Mouse (Mus musculus) midbrain, embryonic 11.5 days (tissue): ENCODE results near the gene Mrps23. TPM values are rescaled to one million over a fixed set of nuclear protein-coding genes. Genes with fewer than 3 reads are reported as not detected.

ENCODE experiments used
- ATAC-seq: fragments of 200-750 bp; cut with Nextera tagmentation; 2 replicates; pipeline ENCODE4 v1.8.0; 2017; ENCODE audit warnings: moderate TSS enrichment, moderate library complexity; ENCODE audit not compliant: low FRiP score
- DNase-seq: peaks from one replicate; pipeline ENCODE4 v3.0.0; 2015; ENCODE audit warnings: low spot score; ENCODE audit errors: missing footprints
- H3K27ac ChIP-seq: fragments of 300-500 bp; sonication (generic); 2 replicates; pipeline ENCODE4 v1.5.1; 2014; ENCODE audit warnings: low read depth, low read length
- H3K27me3 ChIP-seq: fragments of 300-500 bp; sonication (generic); 2 replicates; pipeline ENCODE4 v1.6.1; 2014; ENCODE audit warnings: mild to moderate bottlenecking, low read length, moderate library complexity, mixed read lengths; ENCODE audit not compliant: control insufficient read depth, insufficient read depth
- H3K36me3 ChIP-seq: fragments of 300-500 bp; sonication (generic); 2 replicates; pipeline ENCODE4 v1.6.1; 2014; ENCODE audit warnings: mild to moderate bottlenecking, low read length, moderate library complexity, mixed read lengths; ENCODE audit not compliant: control insufficient read depth, insufficient read depth
- H3K4me1 ChIP-seq: fragments of 300-500 bp; sonication (generic); 2 replicates; pipeline ENCODE4 v1.6.1; 2014; ENCODE audit warnings: low read length; ENCODE audit not compliant: control insufficient read depth, insufficient read depth
- H3K4me2 ChIP-seq: fragments of 300-500 bp; sonication (generic); 2 replicates; pipeline ENCODE4 v1.6.1; 2014; ENCODE audit warnings: mild to moderate bottlenecking, moderate library complexity
- H3K4me3 ChIP-seq: fragments of 300-500 bp; sonication (generic); 2 replicates; pipeline ENCODE4 v1.5.1; 2014; ENCODE audit warnings: low read depth, low read length
- H3K9ac ChIP-seq: fragments of 300-500 bp; sonication (generic); 2 replicates; pipeline ENCODE4 v1.6.1; 2014; ENCODE audit warnings: low read length
- H3K9me3 ChIP-seq: fragments of 300-500 bp; sonication (generic); 2 replicates; pipeline ENCODE4 v1.6.1; 2016; ENCODE audit warnings: low read length; ENCODE audit not compliant: control insufficient read depth
- WGBS: fragments of 180-500 bp; shearing (Covaris S2); extraction: QIAGEN DNeasy Blood & Tissue Kit; methylation state at CpG from one replicate; pipeline ENCODE4 v1.1.7; 2014; 5-methylcytosine and 5-hydroxymethylcytosine counted together
- polyA plus RNA-seq: library from polyadenylated mRNA; unstranded; fragments of >200 nt; fragmentation: Nextera tagmentation; extraction: Ambion mirVana; gene quantifications from 2 replicates; pipeline ENCODE4 v1.2.1, GENCODE M21; 2014

Mrps23 gene
- polyA plus RNA-seq, 1 experiment from 2014 or later: 88.8 TPM

DNA sequence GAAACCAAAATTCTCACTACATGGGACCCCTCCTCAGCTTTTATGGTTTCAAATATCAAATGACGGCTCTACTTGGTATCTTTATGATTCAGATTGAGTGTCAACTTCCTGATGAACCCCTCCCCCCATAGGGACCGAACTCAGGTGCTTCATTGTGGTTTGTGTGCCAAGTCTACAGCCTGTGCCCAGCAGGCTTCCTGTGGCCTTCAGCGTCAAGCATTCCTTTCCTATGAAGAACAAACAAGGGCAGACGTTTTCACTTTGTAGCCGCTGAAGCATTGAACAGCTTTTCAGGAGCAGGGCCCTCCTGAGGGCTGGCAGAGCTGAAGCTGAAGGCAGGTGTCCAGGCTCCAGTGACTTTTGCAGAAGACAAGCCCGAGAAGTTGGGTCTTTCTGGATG lies 9.6 kb downstream of the Mrps23 start:
- Histone ChIP-seq H3K9ac (no peak overlapping the region), H3K36me3 (peaks cover 11% of the 10 kb centered on the region; the same call in 1 of the 2 replicates), H3K4me3 (no peak overlapping the region), H3K4me1 (peaks cover 15% of the 10 kb centered on the region; the same call in 1 of the 2 replicates), H3K27me3 (no peaks in the 10 kb centered on the region), H3K4me2 (no peak overlapping the region), H3K27ac (no peak overlapping the region), H3K9me3 (no peaks in the 10 kb centered on the region)
- DNase-seq: no peak
- 65% methylated on average over 6 of the region's 6 CpGs for WGBS
- ATAC-seq: no peak

DNA sequence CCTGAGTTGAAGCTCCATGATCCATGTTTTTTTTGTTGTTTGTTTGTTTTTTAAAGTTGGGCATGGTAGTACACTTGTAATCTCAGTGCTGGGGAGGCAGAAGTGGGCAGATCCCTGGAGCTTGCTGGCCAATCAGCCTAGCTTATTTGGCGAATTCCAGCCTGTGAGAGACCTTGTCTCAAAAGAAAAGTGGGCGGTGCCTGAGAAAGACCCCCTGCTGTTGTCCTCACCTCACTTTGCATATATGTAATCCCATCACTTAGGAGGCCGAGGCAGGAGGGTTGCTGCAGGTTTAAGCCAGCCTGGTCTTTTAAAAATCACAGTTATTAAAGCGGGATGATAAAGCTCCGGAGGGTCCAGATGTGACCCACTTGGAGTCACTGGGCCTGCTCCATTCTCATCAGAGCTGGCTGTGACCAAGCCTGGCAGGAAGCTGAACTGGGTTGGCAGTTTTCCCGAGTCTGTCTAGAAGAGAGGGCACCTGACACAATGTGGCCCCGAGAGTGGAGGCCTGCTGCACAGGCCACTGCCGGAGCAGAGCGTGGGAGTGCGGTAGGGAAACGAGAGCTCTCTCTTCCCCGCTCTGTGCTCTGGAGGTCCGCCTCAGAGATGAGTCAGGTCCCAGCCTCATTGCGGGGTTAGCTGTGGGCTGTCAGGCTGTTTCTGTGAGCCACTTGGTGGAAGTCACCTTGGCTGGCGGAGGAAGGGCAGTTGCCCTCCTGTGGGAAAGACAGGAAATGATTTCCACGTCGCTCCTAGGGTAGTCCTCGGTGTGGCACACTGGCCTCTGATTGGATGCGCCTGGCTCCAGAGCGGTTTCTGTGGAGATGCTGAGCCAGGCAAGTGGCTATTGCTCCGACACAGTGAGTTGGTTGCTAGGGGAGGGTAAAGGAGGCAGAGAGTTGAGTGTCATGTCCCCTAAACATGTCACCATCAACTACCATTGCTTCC lies 11.0 kb downstream of the Mrps23 start:
- Histone ChIP-seq H3K9ac (no peak overlapping the region), H3K4me2 (no peak overlapping the region)

DNA sequence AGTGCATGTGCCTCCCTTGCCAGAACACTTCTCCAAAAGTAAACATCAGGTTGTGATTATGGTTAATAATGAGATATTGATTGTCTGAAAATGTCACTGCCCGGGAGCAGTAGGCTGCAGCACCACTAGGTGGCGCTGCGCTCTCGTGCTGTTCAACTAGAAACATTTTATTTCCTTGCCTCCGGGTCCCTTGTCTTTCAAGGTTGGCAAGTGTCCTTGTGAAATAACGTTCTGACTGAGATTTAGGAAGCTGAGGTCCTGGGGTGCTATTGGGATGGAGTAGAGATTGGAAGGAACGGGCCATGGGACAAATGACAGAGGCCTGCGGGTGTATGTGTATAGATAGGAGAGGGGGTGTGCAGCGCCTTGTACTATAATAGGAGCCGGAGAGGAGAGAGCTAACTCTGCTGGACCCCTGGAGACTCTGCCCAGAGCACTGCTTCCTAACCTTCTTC lies 12.1 kb downstream of the Mrps23 start:
- peak overlapping the region; percentile 10 for H3K9ac ChIP-seq
- peaks cover 15% of the 10 kb centered on the region; the same call in 1 of the 2 replicates for H3K4me1 ChIP-seq
- peak overlapping the region; percentile 19; the same call in 1 of the 2 replicates for H3K4me2 ChIP-seq
- no peaks in the 10 kb centered on the region for H3K27me3 ChIP-seq
- DNase-seq (peak; percentile 98), ATAC-seq (peak; percentile 67)
- H3K36me3 ChIP-seq: peaks cover 3% of the 10 kb centered on the region; the same call in 1 of the 2 replicates
- 14% methylated on average over 10 of the region's 10 CpGs for WGBS
- peak overlapping the region; percentile 63; the same call in 1 of the 2 replicates for H3K27ac ChIP-seq
- H3K9me3 ChIP-seq: no peaks in the 10 kb centered on the region
- no peak overlapping the region for H3K4me3 ChIP-seq

More for the DNA sequence above, 11.0 kb downstream of the Mrps23 start:
- peak overlapping the region; percentile 63 for H3K27ac ChIP-seq
- 68% methylated on average over 21 of the region's 21 CpGs for WGBS
- ATAC-seq: peak; percentile 65
- H3K9me3 ChIP-seq: no peaks in the 10 kb centered on the region
- H3K27me3 ChIP-seq: no peaks in the 10 kb centered on the region
- H3K36me3 ChIP-seq: peaks cover 8% of the 10 kb centered on the region; the same call in 1 of the 2 replicates
- no peak overlapping the region for H3K4me3 ChIP-seq
- peak; percentile 91 for DNase-seq
- peaks cover 15% of the 10 kb centered on the region; the same call in 1 of the 2 replicates for H3K4me1 ChIP-seq

DNA sequence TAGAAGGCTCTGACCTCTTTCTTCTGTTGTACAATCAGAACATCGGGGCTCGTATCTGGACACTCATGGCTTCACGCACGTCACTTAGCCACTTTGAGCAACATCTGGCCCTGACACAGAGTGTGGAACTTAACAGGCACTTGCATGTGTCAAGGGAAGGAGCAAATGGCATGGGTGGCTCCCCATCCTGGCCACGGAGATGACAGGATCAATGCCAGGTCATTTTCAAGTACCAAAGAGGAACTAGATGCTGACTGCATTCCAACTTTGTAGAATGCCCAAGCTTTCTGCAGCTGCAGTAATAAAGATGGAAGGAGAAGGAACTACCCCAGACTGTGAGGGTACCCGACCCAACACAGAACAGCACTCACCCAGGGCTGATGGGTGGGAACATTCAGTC lies 14.0 kb downstream of the Mrps23 start:
- no peak overlapping the region for H3K27ac ChIP-seq

DNA sequence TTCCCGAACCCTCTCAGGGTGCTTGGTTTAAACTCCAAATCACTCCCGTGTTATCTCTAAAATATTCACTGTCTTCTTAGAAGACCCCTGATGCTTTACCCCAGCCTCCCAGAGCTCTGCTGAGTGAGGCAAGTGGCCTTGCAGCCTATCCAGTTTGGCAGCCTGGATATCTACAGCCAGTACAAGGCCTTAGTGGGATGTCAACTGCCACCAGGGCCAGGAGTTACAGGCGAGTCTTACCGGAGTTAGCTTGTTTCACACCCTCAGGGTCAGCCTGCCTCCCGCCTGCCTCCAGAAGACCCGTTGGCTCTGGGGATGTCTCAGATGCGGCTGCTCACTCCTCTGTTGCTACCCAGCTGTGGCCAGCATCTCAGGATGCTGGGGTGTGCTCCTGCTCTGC lies 14.4 kb downstream of the Mrps23 start:
- Histone ChIP-seq H3K27me3 (no peaks in the 10 kb centered on the region), H3K27ac (no peak overlapping the region), H3K4me1 (peaks cover 15% of the 10 kb centered on the region; the same call in 1 of the 2 replicates), H3K9ac (no peak overlapping the region), H3K36me3 (no peaks in the 10 kb centered on the region), H3K4me2 (no peak overlapping the region), H3K4me3 (no peak overlapping the region), H3K9me3 (no peaks in the 10 kb centered on the region)
- ATAC-seq: no peak
- WGBS: 80% methylated on average over 7 of the region's 7 CpGs
- no peak for DNase-seq

More for the DNA sequence above, 14.0 kb downstream of the Mrps23 start:
- WGBS: 89% methylated on average over 6 of the region's 6 CpGs
- H3K4me3 ChIP-seq: no peak overlapping the region
- no peak overlapping the region for H3K9ac ChIP-seq
- DNase-seq (no peak), ATAC-seq (no peak)
- H3K4me2 ChIP-seq: no peak overlapping the region
- peaks cover 15% of the 10 kb centered on the region; the same call in 1 of the 2 replicates for H3K4me1 ChIP-seq
- no peaks in the 10 kb centered on the region for H3K9me3 ChIP-seq
- no peaks in the 10 kb centered on the region for H3K36me3 ChIP-seq
- H3K27me3 ChIP-seq: no peaks in the 10 kb centered on the region

DNA sequence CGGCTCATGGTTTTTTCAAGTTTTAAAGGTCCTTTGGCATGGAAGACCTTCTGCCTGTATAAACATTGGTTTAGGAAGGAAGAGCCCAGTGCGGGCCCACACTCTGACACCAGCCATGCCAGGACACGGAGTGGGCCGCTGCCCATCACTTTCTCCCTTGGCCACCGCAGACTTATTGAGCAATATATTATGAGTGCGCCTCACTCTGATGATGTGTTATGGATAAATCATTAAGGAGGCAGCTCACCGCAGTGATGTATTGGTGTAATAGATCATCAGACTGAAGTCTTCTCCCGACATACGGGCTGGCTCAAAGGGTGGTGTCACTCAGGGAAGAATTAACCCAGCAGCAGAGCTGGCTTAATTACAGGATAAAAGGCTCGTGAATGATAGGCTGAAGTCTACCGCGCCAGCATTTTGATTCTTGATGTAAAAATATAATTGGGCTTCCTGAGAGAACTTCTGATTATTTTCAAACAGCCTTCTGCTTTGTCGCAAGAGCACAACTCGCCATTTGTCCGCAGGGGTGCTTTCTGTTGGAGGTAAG lies 17.8 kb downstream of the Mrps23 start:
- Histone ChIP-seq H3K4me3 (no peak overlapping the region), H3K27ac (no peak overlapping the region), H3K4me1 (no peaks in the 10 kb centered on the region), H3K27me3 (no peaks in the 10 kb centered on the region), H3K4me2 (no peak overlapping the region), H3K9ac (no peak overlapping the region), H3K9me3 (no peaks in the 10 kb centered on the region), H3K36me3 (no peaks in the 10 kb centered on the region)
- 93% methylated on average over 15 of the region's 15 CpGs for WGBS
- no peak for ATAC-seq
- DNase-seq: no peak

DNA sequence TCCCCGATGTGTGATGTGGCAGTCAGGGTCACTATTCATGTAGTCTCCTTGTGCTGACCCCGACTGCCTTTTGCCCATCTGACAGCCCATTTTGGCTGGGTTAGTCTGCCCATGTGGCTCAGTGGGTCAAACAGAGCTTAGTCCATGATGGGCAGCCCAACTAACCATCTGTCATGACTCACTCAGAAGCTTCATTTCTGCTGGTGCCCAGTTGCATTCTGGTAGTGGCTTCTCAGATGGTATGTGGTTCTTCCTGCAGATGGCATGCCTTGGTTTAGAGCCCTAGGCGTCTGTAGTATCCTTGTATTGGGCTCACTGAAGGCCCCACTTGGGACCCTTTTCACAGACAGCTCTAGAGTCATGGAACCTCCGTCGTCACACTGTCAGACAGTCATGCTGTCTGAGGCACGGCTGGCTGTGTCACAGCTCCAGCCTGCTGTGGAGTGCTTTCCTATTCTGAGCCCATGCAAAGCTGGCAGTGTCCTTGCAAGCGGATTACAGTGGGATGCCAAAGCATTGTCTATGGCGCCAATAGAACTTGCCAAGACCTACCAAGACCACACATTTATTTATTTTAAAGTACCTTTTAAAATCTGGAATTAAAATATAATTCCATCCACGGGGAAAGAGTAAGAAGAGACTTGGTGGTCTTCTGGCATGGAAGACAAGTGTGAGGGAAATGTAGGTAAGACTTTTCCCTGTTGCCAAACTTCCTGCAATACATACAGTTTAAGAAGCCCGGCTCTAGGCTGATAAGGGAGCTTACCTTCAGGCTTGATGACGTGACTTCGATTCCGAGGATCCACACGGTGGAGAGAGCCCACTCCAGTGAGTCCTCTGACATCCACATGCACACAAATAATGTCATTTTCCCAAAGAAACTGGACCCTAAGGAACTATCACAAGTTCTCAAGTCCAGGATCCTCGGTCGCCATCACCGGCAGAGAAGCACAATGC lies 23.1 kb downstream of the Mrps23 start:
- Histone ChIP-seq H3K4me1 (peaks cover 3% of the 10 kb centered on the region; the same call in 1 of the 2 replicates), H3K36me3 (no peaks in the 10 kb centered on the region), H3K4me3 (no peak overlapping the region), H3K27me3 (no peaks in the 10 kb centered on the region), H3K27ac (no peak overlapping the region), H3K9me3 (no peaks in the 10 kb centered on the region), H3K9ac (no peak overlapping the region), H3K4me2 (no peak overlapping the region)
- ATAC-seq (no peak), DNase-seq (no peak)
- 90% methylated on average over 17 of the region's 17 CpGs for WGBS

DNA sequence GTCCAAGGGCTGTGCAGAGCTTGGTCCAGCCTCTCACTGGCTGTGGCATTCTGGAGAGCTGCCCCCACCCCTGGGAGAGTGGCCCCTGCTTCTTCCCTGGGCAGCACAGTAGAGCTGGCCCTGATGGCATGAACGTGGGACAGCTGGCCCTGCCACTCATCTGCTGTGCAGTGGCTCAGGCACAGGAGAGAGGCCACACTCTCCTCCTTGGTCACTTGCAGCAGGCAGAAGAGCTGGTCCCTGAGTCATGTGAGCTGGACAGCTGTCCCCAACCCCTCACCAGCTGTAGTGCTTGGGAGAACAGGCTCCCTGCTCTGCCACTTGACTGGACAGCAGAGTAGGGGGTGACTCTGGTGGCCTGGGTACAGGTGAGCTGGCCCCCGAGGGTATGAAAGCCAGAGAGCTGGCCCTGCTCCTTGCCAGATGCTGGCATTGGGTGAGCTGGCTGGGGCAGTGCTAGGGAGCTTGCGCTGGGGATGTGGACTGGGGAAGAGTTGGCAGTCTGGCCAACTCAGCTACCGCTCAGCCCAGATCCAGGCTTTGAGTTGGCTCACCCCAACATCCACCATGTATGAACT lies 27.1 kb downstream of the Mrps23 start:
- 89% methylated on average over 4 of the region's 4 CpGs for WGBS
- Histone ChIP-seq H3K4me3 (no peak overlapping the region), H3K36me3 (no peaks in the 10 kb centered on the region), H3K27me3 (no peaks in the 10 kb centered on the region), H3K9me3 (no peaks in the 10 kb centered on the region), H3K9ac (no peak overlapping the region), H3K4me1 (peaks cover 22% of the 10 kb centered on the region), H3K27ac (no peak overlapping the region), H3K4me2 (no peak overlapping the region)
- no peak for DNase-seq
- ATAC-seq: no peak
